Mouse (Mus musculus) lung, postnatal 25 days (tissue): ENCODE data around the gene Ddx24.
"Not testable (repeated sequence)": the region's sequence is repeated elsewhere in the genome, so short reads cannot be mapped to it uniquely, and the experiment has no call there.

Experiments
- DNase-seq: peaks from one replicate; pipeline ENCODE4 v3.0.0; 2022; ENCODE audit warnings: low spot score

The Ddx24 gene

DNA sequence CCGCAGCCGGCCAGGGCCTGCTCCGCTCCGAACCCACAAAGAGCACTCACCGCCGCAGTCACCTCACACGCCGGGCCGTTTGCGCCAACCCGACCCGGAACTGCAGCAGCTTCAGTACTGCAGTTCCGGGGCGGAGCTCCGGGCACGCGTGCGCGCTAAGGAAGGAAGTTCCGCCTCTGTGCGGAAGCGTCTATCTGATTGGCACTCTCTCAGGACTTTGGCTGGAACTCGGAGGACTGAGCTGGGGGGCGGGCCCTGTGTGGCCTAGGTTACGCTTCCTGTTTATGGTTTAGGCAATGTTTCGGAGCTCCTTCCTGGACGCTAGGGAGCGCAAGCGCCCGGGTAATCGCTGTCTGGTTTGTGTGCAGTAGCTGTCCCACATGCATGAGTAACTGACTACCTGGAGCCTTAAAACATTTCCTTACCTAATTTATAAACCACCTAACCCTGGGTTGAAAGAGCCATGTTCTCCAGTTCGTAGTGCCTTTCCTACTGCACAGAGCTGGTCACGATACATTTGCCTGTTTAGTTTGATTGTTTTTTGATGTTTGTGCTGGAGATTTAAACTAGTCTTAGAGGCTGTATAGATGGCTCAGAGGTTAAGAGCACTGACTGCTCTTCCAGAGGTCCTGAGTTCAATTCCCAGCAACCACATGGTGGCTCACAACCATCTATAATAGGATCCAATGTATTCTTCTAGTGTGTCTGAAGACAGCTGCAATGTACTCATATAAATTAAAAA lies at the start of gene Ddx24:
Ddx24 (minus strand) TSS at position 102 of the 742 bp plus-strand sequence.
- DNase-seq, result peak; percentile 99

DNA sequence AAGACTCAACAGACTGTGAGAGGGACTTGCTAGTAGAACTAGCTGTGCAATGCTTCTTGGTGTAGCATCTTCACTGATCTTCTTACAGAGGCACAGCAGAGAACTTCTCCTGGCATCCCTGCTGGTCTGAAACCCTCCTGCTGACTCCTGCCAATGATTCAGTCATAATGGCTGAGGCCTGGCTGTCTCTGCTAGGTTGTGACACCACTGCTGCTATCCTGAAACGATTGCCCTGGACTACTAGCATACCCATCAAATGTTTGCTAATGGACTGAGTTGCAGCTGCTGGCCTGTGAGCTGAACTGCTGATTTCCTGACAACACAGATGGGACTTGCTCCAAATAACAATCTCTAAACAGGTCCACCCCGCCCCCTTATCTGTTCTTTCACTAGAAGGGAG lies 48.9 kb upstream of the Ddx24 start:
- DNase-seq, result no peak

DNA sequence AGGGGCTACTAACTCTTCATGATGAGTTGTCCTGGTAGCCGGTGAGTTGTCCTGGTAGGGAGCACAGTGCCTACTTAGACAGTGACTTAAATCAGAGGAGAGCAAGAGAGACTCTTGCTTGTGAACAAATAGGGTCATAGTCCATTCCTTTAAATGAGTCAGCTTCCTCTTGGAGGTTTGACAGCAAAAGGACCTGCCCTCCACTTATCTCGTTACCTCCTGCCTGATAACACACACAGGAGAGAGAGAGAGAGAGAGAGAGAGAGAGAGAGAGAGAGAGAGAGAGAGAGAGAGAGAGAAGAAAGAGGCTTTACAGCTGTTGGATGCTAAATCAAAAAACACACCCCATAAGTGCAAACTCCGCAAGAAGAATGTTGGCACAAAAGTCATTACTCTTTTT lies 31.5 kb upstream of the Ddx24 start, which contains the start of gene Ifi27l2b:
Ifi27l2b (minus strand) TSS at position 84 of the 400 bp plus-strand sequence.
- no peak for DNase-seq

DNA sequence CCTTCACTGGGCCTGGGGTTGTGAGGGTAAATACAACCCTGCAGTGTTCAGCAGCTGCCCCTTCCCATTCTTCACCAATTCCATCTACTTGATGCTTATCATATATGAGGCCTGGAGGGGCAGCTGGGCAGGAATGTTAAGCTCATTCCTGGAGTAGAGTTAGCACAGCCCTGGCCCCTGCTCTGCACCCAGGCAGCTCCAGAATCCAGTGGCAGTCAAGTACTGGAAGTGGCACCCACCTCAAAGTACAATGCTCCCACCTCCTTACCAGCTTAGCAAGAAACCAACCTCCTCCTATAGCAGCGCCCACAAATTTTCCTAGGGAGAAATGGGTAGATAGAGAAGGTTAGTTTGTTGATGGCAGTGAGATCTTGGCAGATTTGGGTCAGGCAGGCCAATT lies 31.1 kb upstream of the Ddx24 start:
- not testable (repeated sequence) for DNase-seq

DNA sequence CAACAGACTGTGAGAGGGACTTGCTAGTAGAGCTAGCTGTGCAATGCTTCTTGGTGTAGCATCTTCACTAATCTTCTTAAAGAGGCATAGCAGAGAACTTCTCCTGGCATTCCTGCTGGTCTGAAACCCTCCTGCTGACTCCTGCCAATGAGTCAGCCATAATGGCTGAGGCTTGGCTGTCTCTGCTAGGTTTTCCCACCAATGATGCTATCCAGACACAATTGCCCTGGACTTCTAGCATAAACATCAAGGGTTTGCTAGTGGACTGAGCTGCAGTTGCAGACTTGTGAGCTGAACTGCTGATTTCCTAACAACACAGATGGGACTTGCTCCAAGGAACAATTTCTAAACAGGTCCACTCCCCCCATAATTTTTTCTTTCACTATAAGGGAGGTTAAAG lies 27.7 kb upstream of the Ddx24 start:
- no peak for DNase-seq

DNA sequence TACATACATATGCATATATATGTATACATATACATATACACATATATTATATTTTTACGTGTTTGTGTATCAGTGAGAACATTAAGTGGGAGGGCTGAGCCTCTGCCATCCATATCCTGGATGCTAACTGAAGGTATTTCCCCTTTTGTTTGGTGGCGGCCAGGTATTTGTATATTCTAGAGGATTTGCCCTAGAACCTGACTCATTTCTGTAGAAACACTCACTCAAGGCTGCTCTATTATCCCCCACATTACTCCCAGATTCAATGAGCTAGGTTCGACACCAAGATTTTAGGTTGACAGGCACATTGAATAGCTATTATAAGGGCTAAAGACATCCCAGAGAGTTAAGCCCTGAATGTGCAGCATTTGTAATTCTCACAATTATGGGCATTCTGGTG lies 19.4 kb upstream of the Ddx24 start:
- no peak for DNase-seq

DNA sequence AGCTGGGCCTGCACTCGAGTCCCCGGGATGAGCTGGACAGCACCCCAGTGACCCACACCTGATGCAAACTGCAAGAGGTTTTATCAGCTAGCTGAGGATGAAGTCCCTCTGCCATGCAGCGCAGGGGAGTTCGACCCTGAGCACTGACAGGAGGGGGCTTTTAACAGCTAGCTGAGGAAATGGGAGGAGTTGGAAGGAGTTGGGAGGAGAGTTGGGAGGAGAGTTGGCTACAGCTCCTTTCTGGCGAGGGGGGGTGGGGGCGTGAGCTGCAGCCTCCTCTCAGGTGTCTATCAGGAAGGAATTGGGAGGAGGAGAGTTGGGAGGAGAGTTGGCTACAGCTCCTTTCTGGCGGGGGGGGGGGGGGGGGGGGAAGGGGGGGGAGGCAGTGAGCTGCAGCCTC lies 18.6 kb upstream of the Ddx24 start:
- not testable (repeated sequence) for DNase-seq

DNA sequence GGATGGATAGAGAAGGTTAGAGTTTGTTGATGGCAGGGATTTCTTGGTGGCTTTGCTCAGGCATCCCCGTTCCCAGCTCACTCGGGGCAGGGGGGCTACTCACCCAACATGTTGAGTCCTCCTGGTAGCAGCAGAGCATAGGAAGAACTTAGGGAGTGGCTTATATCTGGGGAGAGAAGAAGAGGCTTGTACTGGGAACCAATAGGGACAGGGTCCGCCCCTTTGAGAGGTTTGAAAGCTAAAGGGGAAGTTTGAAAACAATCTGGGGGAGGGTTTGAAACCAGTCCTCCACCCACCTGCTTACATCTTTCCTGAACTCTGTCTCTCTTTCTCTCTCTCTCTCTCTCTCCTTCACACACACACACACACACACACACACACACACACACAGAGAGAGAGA lies 17.9 kb upstream of the Ddx24 start, which contains the start of gene Ifi27l2a:
Ifi27l2a (minus strand) TSS at position 157 of the 400 bp plus-strand sequence.
- peak; percentile 51 for DNase-seq

DNA sequence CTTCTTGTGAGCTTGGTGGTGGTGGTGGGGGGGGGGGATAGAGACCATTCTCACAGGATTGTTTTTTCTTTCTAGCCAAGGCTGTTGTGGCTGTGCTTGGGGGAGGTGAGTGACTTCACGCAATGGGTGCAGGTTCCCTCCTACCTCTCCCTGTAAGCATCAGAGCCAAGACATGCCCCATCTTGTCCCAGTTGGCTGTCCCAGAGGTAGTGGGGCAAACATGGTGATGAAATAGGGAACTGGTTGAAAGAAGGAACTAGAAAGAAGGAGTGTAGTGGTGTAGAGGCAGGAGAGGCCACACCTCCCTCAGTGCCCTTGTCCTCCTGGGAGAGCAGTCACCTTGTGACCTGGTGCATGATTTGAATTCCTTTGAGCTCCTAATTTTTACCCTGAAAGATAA lies 12.0 kb upstream of the Ddx24 start:
- DNase-seq, result no peak

DNA sequence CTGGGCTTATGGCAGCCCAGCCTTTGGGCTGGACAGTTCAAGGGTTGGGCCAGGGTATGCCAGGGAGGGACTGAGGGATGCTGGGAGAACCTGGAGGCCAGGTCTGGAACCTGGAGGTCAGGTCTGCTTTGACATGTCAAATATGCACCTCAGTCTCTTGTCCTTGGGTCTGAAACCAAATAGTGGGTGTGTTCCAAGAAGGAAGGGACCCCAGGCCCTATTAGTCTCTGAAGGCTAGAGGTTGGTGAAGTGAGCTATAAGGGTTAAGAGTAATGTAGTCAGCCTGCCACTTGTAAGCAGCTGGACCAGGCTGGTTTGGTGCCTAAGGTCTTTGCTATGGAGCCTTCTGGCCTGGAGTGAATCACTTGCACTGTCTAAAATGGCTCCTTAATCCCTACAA lies 9.2 kb upstream of the Ddx24 start:
- no peak for DNase-seq

DNA sequence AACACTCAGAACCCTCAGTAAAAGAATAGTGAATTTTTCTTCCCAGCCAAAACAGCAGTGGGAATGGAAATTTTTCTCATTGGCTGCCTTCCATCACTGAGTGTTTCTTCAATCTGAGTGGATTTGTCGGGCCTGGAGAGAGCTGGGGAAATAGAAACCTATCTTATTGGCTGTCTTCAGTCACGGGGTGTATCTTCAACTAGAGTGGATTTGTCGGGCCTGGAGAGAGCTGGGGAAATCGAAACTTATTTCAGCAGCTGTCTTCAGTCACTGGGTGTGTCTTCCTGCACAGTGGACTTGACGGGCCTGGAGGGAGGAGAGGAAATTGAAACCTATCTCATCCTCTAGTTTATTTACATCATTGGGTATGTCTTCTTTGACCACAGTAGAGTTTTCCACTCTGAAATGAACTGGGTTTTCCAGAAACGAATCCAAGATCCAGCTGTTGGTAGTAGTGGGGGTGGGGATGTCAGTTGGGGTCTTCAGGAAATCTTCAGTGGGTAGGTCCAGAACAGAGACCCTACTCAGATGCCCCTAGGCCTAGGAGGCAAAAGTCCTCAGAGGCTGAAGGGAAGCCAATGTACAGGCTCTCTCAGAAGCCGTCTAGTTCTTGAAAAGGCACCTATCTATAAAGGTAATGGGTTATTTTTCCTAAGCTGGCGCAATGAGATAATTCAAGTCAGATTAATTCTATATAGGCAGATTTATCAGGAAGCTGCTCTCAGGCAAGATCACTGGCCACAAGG lies 8.5 kb upstream of the Ddx24 start, which contains the start of gene Ifi27:
Ifi27 (plus strand) TSS at position 226 of the 746 bp plus-strand sequence.
- peak; percentile 95 for DNase-seq

DNA sequence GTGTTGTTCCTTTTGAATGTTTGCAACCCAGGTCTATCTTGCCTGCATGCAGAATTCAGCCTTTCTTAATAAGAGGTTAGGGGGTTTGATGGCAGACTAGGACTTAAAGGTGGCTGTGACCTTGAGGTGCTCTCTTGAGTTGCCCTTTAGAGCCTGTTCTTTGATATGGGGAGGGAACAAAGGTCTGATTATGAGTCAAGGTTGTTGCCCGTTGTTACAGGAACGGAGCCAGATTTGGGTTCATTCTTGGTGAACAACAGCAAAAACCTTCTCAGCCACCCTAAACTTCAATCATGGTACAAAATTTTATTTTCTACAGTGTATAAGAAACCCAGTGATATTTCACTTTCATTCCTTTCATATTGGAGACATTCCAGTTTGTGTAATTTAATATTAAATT lies 7.8 kb upstream of the Ddx24 start:
- no peak for DNase-seq

DNA sequence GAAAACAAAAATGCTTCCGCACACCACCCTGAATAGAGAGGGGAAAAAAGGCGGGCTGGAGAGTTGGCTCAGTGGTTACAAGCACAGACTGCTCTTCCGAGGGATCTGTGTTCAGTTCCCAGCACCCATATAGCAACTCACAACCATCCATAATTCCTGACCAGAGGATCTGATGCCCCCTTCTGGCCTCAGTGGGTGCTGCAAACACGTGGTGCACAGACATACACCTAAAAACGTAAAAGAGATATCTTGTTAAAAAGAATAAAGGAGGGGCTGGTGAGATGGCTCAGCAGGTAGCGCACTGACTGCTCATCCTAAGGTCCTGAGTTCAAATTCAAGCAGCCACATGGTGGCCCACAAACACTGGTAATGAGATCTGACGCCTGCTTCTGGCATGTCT lies 1.1 kb upstream of the Ddx24 start:
- no peak for DNase-seq

DNA sequence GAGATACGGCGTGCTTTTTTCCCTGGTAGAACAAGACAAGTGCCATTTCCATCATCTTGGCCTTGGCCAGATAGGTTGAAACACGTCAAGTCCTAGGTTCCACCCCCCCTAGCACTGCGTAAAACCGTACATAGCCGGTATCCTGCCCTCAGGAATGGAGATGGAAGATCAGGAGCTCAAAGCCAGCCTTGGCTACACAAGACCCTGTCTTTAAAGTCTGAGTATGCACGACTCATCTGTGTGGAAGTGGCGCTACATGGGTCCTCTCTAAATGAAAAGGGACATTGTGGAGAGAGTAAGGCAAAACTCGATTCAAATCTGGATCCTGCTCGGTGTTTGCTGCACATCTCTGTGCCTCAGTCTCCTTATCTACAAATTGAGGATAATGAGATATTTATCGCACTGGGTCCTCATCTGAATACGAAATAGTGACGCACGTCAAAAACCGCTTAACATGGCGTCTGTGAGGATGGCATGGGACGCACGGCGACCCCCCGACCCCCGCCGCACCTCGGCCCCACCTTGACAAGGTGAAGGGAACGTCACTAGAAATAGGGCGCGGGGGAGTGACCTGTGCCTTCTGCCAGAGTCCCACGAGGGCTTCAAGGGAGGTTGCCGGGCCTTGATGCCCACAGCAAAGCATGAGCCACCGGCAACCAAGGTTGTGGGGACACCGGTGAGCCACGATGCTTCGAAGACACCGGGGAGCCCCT lies 458 bp downstream of the Ddx24 start:
- no peak for DNase-seq

DNA sequence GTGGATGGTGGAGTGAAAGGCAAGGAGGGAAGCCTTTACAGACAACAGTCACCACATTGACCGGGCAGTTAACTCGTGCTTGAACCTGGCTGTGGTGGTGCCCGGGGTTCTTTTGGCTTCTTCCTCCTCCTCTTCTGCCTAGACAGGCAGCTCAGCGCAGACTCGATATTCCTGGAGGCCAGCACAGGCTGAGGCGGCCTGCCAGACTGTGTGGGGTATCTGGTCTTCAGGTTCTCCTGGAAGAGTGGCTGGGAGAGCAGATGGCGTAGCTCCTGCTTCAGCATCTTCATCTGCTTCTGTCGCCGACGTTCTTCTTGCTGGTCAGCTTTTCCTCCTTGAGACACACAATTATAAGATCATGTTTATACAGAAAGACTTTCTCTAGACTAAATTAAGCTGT lies 17.5 kb downstream of the Ddx24 start:
- DNase-seq, result no peak

DNA sequence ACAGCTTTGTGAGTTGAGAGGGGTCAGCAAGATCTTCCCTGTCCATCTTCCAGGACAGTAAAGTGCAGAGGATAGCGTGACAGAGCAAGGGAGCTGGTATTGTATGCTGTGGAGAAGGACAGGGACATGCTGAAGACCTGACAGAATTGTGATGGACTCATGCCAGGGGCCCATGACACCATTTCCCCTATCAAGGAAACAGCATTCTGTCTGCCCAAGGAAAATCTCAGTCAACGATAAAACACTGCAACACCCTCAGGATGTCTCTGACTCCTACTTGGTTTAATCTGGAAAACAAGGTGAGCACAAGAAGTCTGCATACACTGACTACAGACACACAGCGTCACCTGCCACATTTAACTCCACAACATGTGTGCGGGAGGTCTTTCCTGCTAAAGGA lies 17.9 kb downstream of the Ddx24 start, which contains the start of gene 9330161L09Rik:
9330161L09Rik (minus strand) TSS at position 101 of the 400 bp plus-strand sequence.
- no peak for DNase-seq

DNA sequence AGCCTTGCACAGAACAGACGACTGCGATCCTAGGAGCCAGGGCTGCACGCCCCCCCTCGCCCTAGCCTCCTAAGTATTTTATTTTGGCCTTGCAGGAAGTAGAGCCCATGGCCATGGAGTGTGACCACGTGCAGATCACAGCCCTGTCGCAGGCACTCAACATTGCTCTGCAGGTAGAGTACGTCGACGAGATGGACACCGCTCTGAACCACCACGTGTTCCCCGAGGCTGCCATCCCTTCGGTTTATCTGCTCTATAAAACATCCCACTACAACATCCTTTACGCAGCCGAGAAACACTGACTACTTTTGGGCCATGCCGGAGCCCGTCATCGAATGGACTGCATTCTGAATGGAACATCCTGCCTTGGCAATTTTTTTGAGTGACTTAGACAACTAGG lies 21.5 kb downstream of the Ddx24 start:
- no peak for DNase-seq

DNA sequence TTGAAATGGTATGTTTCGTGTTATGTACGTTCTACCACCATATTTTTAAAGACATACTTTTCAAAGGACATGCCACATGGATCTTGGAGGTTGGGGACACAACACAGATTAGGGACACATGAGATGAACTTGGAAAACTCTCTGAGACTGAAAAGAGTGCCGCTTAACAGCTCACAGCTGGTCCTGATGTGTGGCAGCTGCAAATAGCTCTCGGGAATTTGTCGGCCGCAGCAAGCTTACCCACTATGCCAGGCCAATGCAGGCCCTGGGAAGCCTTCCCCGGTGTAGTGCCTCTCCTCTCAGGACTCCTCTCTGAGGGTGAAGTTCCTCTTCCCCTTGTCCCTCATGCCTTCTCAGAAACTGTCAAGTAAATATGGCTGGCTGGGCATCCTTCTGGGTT lies 28.9 kb downstream of the Ddx24 start:
- peak; percentile 47 for DNase-seq

DNA sequence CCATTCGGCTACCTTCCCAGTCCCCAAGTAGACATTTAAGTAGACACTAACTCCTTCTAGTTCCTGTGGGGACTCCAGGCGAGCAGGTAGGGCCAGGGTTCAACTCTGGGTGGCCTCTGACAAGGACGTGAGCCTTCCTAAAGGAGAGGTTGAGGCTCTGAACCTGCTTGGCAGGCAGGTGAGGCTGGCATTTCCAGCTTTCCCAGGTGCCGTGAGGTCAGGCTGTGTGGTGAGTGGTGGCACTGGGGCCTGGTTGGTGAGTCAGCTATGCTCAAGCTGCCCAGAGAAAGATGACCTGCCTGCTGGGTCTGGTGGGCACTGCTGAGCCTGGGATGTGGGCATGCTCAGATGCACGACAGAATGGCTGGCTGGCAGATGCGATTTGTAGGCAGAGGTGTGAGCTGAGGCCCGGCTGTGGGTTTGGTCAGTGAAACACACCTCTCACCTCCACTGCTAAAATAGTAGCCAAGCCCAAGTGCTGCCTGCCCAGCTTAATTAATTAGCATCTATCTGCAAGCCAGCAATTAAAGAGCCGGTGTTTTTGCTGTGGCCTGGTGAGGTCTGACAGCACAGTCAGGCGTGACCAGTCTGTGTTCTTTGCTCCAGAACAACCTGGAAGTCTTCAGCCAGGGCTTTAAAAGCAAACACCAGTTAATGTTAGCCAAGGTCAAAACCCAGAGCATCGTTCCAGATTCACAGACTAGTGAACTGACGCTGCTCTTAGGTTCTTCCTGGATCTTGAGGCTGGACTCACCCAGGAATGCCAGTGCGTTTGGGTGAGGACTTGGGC lies 29.9 kb downstream of the Ddx24 start:
- no peak for DNase-seq

DNA sequence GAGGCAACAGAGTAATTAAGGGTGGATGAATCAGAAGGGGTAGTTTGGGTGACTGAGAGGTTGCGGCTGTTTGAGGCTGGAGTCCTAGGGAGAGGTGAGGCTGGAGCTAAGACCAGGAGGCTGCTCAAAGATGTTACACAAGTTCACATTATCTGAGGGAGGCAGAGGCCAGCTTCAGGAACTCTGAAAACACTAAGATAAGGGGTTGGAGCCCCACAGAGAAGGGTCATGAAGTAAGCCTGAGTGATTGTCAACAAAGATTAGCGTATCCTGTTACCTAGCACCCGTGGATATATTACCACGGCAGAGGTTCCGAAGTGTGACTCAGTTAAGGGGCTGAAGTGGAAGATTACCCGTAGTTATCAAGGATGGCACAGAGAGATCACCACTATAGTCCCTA lies 32.1 kb downstream of the Ddx24 start:
- no peak for DNase-seq

DNA sequence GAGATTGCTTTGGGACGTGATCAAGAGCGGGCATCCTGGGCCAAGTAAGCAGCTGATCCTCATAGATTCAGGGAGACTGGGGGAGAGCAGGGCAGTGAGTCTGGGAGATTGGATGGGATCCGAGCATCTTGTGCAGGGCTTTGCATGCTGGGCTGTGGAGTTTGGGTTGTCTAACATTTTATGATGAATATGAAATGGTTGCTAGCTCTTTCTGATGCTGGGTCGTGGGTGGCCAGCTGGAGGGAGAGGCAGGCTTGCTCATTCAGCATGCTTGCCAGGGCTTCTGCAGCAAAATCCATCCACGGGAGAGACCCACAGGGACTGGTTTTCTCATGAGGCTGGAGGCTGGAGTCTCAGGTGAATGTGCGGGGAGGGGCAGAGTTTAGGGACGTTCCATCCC lies 34.5 kb downstream of the Ddx24 start:
- no peak for DNase-seq

DNA sequence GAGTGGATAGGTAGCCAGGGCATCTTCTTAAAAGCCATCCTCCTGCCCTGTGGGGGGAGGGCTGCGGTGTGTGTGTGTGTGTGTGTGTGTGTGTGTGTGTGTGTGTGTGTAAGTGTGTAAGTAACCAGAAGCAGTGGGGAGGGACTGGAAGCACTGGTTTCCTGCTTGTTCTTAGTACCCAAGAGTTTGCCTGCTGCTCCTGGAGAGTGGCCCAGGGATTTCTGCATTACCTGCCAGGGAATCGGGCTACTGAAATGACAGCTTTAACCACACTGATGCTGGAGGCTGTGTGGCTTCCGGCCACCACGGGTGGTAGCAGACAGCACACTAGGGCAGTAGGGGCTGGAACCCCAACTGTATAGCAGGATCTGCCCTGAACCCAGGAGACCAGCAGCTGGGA lies 35.6 kb downstream of the Ddx24 start:
- peak; percentile 28 for DNase-seq
